Mouse (Mus musculus) neural tube, embryonic 14.5 days (tissue): ENCODE results near the gene Pdgfra. TPM values are rescaled to one million over a fixed set of nuclear protein-coding genes. Genes with fewer than 3 reads are reported as not detected.

ENCODE experiments used
- ATAC-seq: fragments of 200-750 bp; cut with Nextera tagmentation; 2 replicates; pipeline ENCODE4 v1.8.0; 2017; ENCODE audit warnings: low read depth, mild to moderate bottlenecking, moderate TSS enrichment, moderate library complexity
- H3K27ac ChIP-seq: fragments of 300-500 bp; sonication (generic); 2 replicates; pipeline ENCODE4 v1.5.1; 2014; ENCODE audit warnings: low read depth, mild to moderate bottlenecking, control low read depth, low read length, moderate library complexity, mixed read lengths
- H3K27me3 ChIP-seq: fragments of 300-500 bp; sonication (generic); 2 replicates; pipeline ENCODE4 v1.6.1; 2014; ENCODE audit warnings: low read length; ENCODE audit not compliant: control insufficient read depth, insufficient read depth
- H3K36me3 ChIP-seq: fragments of 300-500 bp; sonication (generic); 2 replicates; pipeline ENCODE4 v1.6.1; 2014; ENCODE audit warnings: low read length, mixed read lengths; ENCODE audit not compliant: control insufficient read depth, insufficient read depth
- H3K4me1 ChIP-seq: fragments of 300-500 bp; sonication (generic); 2 replicates; pipeline ENCODE4 v1.6.1; 2014; ENCODE audit warnings: low read length; ENCODE audit not compliant: control insufficient read depth, insufficient read depth
- H3K4me2 ChIP-seq: fragments of 300-500 bp; sonication (generic); 2 replicates; pipeline ENCODE4 v1.6.1; 2014; ENCODE audit warnings: mild to moderate bottlenecking, low read depth, low read length, control low read depth
- H3K4me3 ChIP-seq: fragments of 300-500 bp; sonication (generic); 2 replicates; pipeline ENCODE4 v1.5.1; 2014; ENCODE audit warnings: low read depth, low read length, control low read depth, mixed read lengths
- H3K9ac ChIP-seq: fragments of 300-500 bp; sonication (generic); replicated peaks from 2 replicates; pipeline ENCODE4 v1.6.1; 2014; ENCODE audit warnings: low read depth, mild to moderate bottlenecking, control low read depth, low read length, mixed read lengths
- H3K9me3 ChIP-seq: fragments of 300-500 bp; sonication (generic); 2 replicates; pipeline ENCODE4 v1.6.1; 2016; ENCODE audit warnings: low read length; ENCODE audit not compliant: control insufficient read depth
- WGBS: fragments of 180-500 bp; shearing (Covaris S2); extraction: QIAGEN DNeasy Blood & Tissue Kit; methylation state at CpG from one replicate; pipeline ENCODE4 v1.1.7; 2014; 5-methylcytosine and 5-hydroxymethylcytosine counted together
- polyA plus RNA-seq: library from polyadenylated mRNA; unstranded; fragments of >200 nt; fragmentation: Nextera tagmentation; extraction: Ambion mirVana; gene quantifications from 2 replicates; pipeline ENCODE4 v1.2.1, GENCODE M21; 2014

The Pdgfra gene
- 11.6 and 23.2 TPM in 2 replicates for polyA plus RNA-seq

DNA sequence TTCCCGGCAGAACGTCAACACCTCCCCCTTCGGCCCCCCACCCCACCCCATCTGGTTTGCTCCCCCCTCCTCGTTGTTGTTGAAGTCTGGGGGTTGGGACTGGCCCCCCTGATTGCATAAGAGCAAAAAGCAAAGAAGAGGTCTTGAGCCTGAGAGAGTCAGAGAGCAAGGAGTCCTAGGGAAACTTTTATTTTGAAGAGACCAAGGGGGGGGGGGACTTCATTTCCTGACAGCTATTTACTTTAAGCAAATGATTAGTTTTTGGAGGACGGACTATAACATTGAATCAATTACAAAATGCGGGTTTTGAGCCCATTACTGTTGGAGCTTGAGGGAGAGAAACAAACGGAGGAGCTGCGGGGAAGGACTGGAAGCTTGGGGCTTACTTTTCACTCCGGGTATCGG lies at the start of gene Pdgfra:
TSS of gene Pdgfra (plus strand) at position 272 of the 405 bp plus-strand sequence.
- Histone ChIP-seq H3K4me3 (peak within 1 kb of the TSS; percentile 18), H3K27me3 (peaks cover 28% of the 10 kb centered on the region), H3K9ac (peak within 1 kb of the TSS; percentile 32; the same call in 1 of the 2 replicates), H3K9me3 (no peaks in the 10 kb centered on the region), H3K27ac (peak within 1 kb of the TSS; percentile 16; the same call in 1 of the 2 replicates), H3K4me2 (peak within 1 kb of the TSS; percentile 25), H3K36me3 (no peaks in the 10 kb centered on the region), H3K4me1 (peaks cover 15% of the 10 kb centered on the region)
- ATAC-seq = no peak
- 0% methylated on average over 10 of the region's 10 CpGs for WGBS

DNA sequence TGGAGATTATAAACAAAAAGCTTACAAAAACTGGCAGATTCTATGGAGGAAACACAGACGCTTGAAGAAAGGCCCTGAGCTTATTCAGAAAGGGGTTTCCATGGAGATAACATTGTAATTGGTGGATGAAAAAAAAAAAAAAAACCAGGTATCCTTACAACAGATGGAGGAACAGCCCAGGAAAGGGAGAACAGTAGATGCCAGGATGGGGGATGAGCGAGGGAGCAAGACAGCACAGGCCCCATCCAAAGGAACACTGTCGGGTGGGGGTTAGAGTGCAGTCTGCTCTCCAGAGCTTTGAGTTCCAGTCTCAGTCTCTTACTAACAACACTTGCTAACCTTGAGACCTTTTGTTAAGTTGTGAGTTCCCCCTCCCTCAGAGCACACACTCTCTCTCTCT lies 45.6 kb upstream of the Pdgfra start:
- no peak for ATAC-seq
- WGBS = 54% methylated on average over 3 of the region's 3 CpGs
- H3K27ac ChIP-seq = no peak overlapping the region
- H3K36me3 ChIP-seq = no peaks in the 10 kb centered on the region
- H3K27me3 ChIP-seq = no peaks in the 10 kb centered on the region
- no peaks in the 10 kb centered on the region for H3K4me1 ChIP-seq
- no peak overlapping the region for H3K4me2 ChIP-seq
- no peaks in the 10 kb centered on the region for H3K9me3 ChIP-seq
- H3K4me3 ChIP-seq = no peak overlapping the region
- no peak overlapping the region for H3K9ac ChIP-seq

DNA sequence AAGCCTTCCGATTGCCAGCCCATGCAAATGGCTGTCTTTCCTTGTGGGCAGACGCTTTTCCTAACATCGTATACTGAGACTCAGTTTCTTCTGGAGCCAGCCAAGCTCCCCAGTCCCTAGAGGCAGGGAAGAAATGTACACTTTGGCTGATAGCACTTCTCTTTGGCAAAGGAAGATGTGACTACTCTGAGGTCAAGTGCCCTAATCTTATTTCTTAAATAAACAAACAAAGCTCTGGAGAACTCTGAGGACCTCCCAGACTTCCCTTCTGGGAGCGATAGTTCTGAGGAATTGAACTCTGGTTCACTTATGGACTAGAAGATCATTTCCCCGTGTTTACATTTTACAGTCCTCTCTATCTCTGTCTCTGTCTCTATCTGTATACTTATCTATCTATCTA lies 42.7 kb upstream of the Pdgfra start:
- Histone ChIP-seq H3K4me2 (no peak overlapping the region), H3K27ac (no peak overlapping the region), H3K36me3 (no peaks in the 10 kb centered on the region), H3K27me3 (no peaks in the 10 kb centered on the region), H3K9me3 (no peaks in the 10 kb centered on the region), H3K9ac (no peak overlapping the region), H3K4me1 (no peaks in the 10 kb centered on the region), H3K4me3 (no peak overlapping the region)
- WGBS = 73% methylated on average over 5 of the region's 5 CpGs
- ATAC-seq = no peak

DNA sequence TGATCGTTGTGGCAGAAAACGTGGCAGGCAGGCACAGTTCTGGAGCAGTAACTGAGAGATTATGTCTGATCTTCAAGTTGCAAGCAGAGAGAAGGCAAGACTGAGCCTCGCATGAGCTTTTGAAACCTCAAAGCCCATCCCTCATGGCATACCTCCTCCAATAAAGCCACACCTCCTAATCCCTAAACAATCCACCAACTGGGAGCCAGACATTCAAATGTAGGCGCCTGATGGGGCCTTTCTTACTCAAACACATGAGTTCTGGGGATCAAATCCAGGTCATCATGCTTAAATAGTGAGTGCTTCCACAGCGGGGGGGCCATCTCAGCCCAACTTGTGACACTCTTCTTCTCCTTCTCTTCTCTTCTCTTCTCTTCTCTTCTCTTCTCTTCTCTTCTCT lies 40.3 kb upstream of the Pdgfra start:
- Histone ChIP-seq H3K9me3 (no peaks in the 10 kb centered on the region), H3K9ac (no peak overlapping the region), H3K4me2 (no peak overlapping the region), H3K27me3 (no peaks in the 10 kb centered on the region), H3K27ac (no peak overlapping the region), H3K4me1 (no peaks in the 10 kb centered on the region), H3K36me3 (no peaks in the 10 kb centered on the region), H3K4me3 (no peak overlapping the region)
- no peak for ATAC-seq
- WGBS = 59% methylated on average over 5 of the region's 5 CpGs

DNA sequence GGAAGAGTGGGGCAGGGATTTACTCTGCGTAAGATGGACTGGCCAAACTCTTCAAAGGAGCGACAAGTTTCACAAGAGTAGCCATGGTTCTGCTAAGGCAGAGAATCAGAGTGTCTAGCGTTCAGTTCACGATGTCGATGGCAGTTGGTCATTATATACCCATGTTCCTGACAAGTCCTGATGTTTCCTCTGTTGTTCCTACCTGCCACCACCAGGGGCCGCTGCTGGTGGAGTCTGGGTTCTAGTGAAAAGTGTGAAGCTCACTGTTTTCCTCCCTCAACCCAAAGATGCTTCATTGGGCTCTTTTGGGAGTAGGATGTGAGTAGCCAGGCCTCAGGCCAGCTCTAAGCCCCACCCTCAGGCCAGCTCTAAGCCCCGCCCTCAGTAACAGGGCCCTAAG lies 33.3 kb upstream of the Pdgfra start:
- Histone ChIP-seq H3K27me3 (no peaks in the 10 kb centered on the region), H3K4me3 (no peak overlapping the region), H3K4me1 (no peaks in the 10 kb centered on the region), H3K9ac (no peak overlapping the region), H3K27ac (no peak overlapping the region), H3K9me3 (no peaks in the 10 kb centered on the region), H3K36me3 (no peaks in the 10 kb centered on the region), H3K4me2 (no peak overlapping the region)
- 59% methylated on average over 7 of the region's 7 CpGs for WGBS
- no peak for ATAC-seq

DNA sequence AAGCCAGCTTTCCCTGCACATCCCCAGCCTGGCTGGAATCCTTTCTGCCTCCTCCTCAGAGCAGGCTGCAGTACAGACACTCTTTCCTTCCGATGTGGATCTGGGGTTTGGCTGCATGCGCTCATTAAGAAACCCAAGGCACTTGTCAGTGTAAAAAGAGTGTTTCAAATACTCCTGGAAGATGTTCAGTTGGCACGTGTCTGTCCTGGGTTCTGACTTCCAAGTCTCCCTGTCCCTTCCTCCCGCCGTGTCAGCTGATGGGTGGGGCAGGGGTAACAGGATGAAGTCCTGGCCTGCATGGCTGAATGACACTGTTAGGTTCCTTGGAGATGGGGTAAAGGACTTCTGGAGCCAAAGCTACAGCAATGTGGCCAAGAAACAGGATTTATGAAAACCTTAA lies 30.4 kb upstream of the Pdgfra start:
- no peaks in the 10 kb centered on the region for H3K36me3 ChIP-seq
- no peaks in the 10 kb centered on the region for H3K27me3 ChIP-seq
- no peak overlapping the region for H3K4me3 ChIP-seq
- WGBS = 61% methylated on average over 5 of the region's 5 CpGs
- H3K9ac ChIP-seq = no peak overlapping the region
- ATAC-seq = no peak
- no peak overlapping the region for H3K27ac ChIP-seq
- no peaks in the 10 kb centered on the region for H3K4me1 ChIP-seq
- no peak overlapping the region for H3K4me2 ChIP-seq
- no peaks in the 10 kb centered on the region for H3K9me3 ChIP-seq

DNA sequence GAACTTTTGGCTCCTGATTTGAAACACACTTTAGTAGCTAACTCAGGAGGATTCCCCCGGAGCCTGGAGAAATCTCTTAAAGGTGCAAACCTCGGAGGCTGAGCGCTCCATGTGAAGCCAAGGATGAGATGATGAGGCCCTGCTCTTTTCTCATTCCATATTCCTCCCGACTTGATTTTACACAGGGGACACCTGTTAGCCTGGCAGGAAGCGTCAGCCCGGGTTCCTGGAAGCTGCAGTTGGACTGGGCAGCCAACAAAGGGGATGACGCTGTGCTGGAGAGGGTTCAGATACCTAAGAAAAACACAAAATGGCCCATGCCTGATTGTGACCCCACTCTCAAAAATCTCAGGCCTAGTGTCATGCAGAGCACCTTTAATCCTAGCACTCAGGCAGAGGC lies 17.4 kb upstream of the Pdgfra start:
- Histone ChIP-seq H3K36me3 (no peaks in the 10 kb centered on the region), H3K27me3 (no peaks in the 10 kb centered on the region), H3K27ac (no peak overlapping the region), H3K4me1 (no peaks in the 10 kb centered on the region), H3K9me3 (no peaks in the 10 kb centered on the region), H3K4me2 (no peak overlapping the region), H3K4me3 (no peak overlapping the region), H3K9ac (no peak overlapping the region)
- ATAC-seq = no peak
- 87% methylated on average over 7 of the region's 7 CpGs for WGBS

DNA sequence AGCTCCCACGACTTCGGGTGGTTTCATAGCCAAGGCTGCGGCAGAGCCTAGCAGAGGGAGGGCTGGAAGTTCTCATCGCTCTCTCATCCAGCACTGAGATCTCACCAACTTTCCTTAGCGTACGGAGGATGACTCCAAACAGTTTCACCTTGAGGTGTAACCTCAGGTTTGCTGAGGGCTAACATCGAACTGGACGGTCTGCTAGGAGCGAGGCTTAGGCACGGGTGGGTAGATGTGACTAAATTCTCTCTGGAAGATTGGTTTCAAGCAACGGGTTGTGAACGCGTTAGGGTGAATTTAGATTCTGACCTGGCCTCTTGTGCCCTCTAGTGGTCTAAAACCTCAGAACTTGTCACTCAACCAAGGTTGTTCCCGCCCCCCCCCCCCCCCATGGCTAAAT lies 9.0 kb upstream of the Pdgfra start:
- H3K36me3 ChIP-seq = no peaks in the 10 kb centered on the region
- peaks cover 25% of the 10 kb centered on the region for H3K27me3 ChIP-seq
- no peaks in the 10 kb centered on the region for H3K9me3 ChIP-seq
- 4% methylated on average over 14 of the region's 14 CpGs for WGBS
- H3K4me1 ChIP-seq = no peaks in the 10 kb centered on the region; the same call in 1 of the 2 replicates
- peak; percentile 46; the same call in 1 of the 2 replicates for ATAC-seq
- H3K9ac ChIP-seq = no peak overlapping the region
- no peak overlapping the region for H3K4me3 ChIP-seq
- peak overlapping the region; percentile 21; the same call in 1 of the 2 replicates for H3K4me2 ChIP-seq
- H3K27ac ChIP-seq = no peak overlapping the region

DNA sequence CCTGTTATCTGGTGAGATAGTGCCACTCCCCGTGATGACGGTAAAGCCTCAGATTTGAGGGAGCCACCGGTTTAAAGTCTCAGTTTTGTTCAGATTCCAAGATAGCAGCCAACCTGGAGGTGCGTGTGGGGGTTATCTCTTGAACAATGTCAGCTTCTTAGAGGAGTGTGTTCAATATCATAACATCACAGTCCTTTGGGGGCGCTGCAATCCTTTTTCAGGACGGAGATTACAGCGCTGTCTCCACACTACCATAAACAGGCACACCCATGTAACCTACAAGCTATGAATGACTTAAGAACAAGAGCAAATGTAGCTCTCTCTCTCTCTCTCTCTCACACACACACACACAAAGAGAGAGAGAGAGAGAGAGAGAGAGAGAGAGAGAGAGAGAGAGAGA lies 8.3 kb upstream of the Pdgfra start:
- WGBS = 43% methylated on average over 7 of the region's 7 CpGs
- no peaks in the 10 kb centered on the region for H3K9me3 ChIP-seq
- no peak overlapping the region for H3K4me3 ChIP-seq
- no peak overlapping the region for H3K4me2 ChIP-seq
- H3K4me1 ChIP-seq = peaks cover 6% of the 10 kb centered on the region; the same call in 1 of the 2 replicates
- H3K36me3 ChIP-seq = no peaks in the 10 kb centered on the region
- peaks cover 32% of the 10 kb centered on the region for H3K27me3 ChIP-seq
- ATAC-seq = no peak
- no peak overlapping the region for H3K9ac ChIP-seq
- no peak overlapping the region for H3K27ac ChIP-seq
